Mouse (Mus musculus): Measurements from ENCODE around the gene Ndufs1.
"Not testable (repeated sequence)": the region's sequence is repeated elsewhere in the genome, so short reads cannot be mapped to it uniquely, and the experiment has no call there.

DNA sequence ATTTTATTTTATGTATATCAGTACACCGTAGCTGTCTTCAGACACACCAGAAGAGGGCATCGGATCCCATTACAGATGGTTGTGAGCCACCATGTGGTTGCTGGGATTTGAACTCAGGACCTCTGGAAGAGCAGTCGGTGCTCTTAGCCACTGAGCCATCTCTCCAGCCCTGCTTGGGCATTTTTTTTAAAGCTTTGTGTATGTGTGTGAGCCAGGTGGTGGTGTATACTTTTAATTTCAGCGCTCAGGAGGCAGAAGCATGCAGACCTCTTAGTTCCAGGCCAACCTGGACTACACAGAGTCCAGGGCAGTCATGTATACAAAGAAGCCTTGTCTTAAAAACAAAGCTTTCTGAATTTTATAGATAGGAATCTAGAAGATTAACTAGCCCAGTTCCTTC, 3.9 kb upstream of the Ndufs1 start:
- not testable (repeated sequence) for TF ChIP-seq CTCF (IDR thresholded peaks at IDR 0.05; ENCODE audit: low read depth); EP300 (optimal IDR thresholded peaks at IDR 0.05)
